Mouse (Mus musculus) heart, embryonic 16.5 days (tissue): ENCODE results near the gene Itpr1. TPM values are rescaled to one million over a fixed set of nuclear protein-coding genes. Genes with fewer than 3 reads are reported as not detected.
A peak's percentile ranks its signal among the peaks of the same experiment; 100 is the strongest.

Experiments used
- ATAC-seq: fragments of 200-750 bp; cut with Nextera tagmentation; replicated peaks from 2 replicates; pipeline ENCODE4 v1.8.0; 2017; ENCODE audit warnings: moderate number of reproducible peaks; ENCODE audit not compliant: insufficient read depth, low FRiP score; ENCODE audit errors: extremely low read depth
- H3K27ac ChIP-seq: fragments of 300-500 bp; sonication (generic); 2 replicates; pipeline ENCODE4 v1.5.1; 2014; ENCODE audit warnings: mild to moderate bottlenecking, low read length, control low read depth, moderate library complexity
- H3K27me3 ChIP-seq: fragments of 300-500 bp; sonication (generic); 2 replicates; pipeline ENCODE4 v1.6.1; 2014; ENCODE audit warnings: low read length, mixed read lengths; ENCODE audit not compliant: control insufficient read depth, insufficient read depth
- H3K36me3 ChIP-seq: fragments of 300-500 bp; sonication (generic); 2 replicates; pipeline ENCODE4 v1.6.1; 2014; ENCODE audit not compliant: control insufficient read depth, insufficient read depth
- H3K4me1 ChIP-seq: fragments of 300-500 bp; sonication (generic); 2 replicates; pipeline ENCODE4 v1.6.1; 2014; ENCODE audit warnings: low read length, mixed read lengths; ENCODE audit not compliant: control insufficient read depth, insufficient read depth
- H3K4me2 ChIP-seq: fragments of 300-500 bp; sonication (generic); 2 replicates; pipeline ENCODE4 v1.6.1; 2014; ENCODE audit warnings: low read depth, mild to moderate bottlenecking, control low read depth, low read length
- H3K4me3 ChIP-seq: fragments of 300-500 bp; sonication (generic); 2 replicates; pipeline ENCODE4 v1.5.1; 2014; ENCODE audit warnings: mild to moderate bottlenecking, control low read depth, low read length
- H3K9ac ChIP-seq: fragments of 300-500 bp; sonication (generic); 2 replicates; pipeline ENCODE4 v1.6.1; 2014; ENCODE audit warnings: low read length, control low read depth
- H3K9me3 ChIP-seq: fragments of 300-500 bp; sonication (generic); replicated peaks from 2 replicates; pipeline ENCODE4 v1.6.1; 2016; ENCODE audit warnings: low read length; ENCODE audit not compliant: control insufficient read depth
- WGBS: fragments of 180-500 bp; shearing (Covaris S2); extraction: QIAGEN DNeasy Blood & Tissue Kit; methylation state at CpG from one replicate; pipeline ENCODE4 v1.1.7; 2014; 5-methylcytosine and 5-hydroxymethylcytosine counted together
- polyA plus RNA-seq: library from polyadenylated mRNA; unstranded; fragments of >200 nt; fragmentation: Nextera tagmentation; extraction: Ambion mirVana; gene quantifications from 2 replicates; pipeline ENCODE4 v1.2.1, GENCODE M21; 2015

The Itpr1 gene
- polyA plus RNA-seq, 1 experiment from 2014 or later, result 10.8 TPM

- WGBS, result 71% methylated on average over 16 of the region's 16 CpGs
- no peak for ATAC-seq
- H3K27ac ChIP-seq, result no peak overlapping the region
- no peak overlapping the region for H3K4me2 ChIP-seq
- H3K4me1 ChIP-seq, result peaks cover 5% of the 10 kb centered on the region; the same call in 1 of the 2 replicates
- no peaks in the 10 kb centered on the region for H3K27me3 ChIP-seq
- H3K36me3 ChIP-seq, result peaks cover 38% of the 10 kb centered on the region
- H3K9ac ChIP-seq, result no peak overlapping the region
- no peaks in the 10 kb centered on the region for H3K9me3 ChIP-seq
- no peak overlapping the region for H3K4me3 ChIP-seq
Observed at GRCm38 (mm10) chr6:108410771-108411170, 197.9 kb downstream of the Itpr1 start.

GRCm38 (mm10) chr6:108411201-108411600 lies 198.3 kb downstream of the Itpr1 start:
- H3K4me1 ChIP-seq, result peaks cover 5% of the 10 kb centered on the region; the same call in 1 of the 2 replicates
- 72% methylated on average over 4 of the region's 4 CpGs for WGBS
- no peak for ATAC-seq
- no peak overlapping the region for H3K27ac ChIP-seq
- H3K9ac ChIP-seq, result no peak overlapping the region
- H3K9me3 ChIP-seq, result no peaks in the 10 kb centered on the region
- no peaks in the 10 kb centered on the region for H3K27me3 ChIP-seq
- H3K4me3 ChIP-seq, result no peak overlapping the region
- peaks cover 38% of the 10 kb centered on the region for H3K36me3 ChIP-seq
- H3K4me2 ChIP-seq, result no peak overlapping the region

DNA sequence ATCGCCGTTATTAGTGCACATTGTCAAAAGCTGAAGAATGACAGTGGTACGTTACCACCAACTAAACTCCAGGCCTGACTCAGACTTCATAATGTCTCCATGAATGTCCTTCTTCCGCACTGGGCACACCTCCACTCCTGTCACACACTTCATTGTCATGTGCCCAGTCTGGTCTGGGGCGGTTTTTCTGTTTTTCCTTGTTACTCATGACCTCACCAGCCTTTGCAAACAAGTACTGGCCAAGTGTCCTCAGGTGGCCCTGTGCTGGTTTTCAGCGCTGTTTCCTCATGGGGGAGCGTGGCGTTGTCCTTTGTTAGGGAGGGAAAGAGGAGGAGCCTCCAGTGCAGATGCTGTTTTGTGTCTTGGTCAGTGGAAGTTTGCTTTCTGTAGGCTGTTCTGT lies 200.1 kb downstream of the Itpr1 start:
- no peak for ATAC-seq
- Histone ChIP-seq H3K36me3 (peaks cover 35% of the 10 kb centered on the region), H3K27me3 (no peaks in the 10 kb centered on the region), H3K4me3 (no peak overlapping the region), H3K4me1 (peaks cover 5% of the 10 kb centered on the region; the same call in 1 of the 2 replicates), H3K4me2 (no peak overlapping the region), H3K9me3 (no peaks in the 10 kb centered on the region), H3K27ac (no peak overlapping the region), H3K9ac (no peak overlapping the region)
- 90% methylated on average over 8 of the region's 8 CpGs for WGBS

DNA sequence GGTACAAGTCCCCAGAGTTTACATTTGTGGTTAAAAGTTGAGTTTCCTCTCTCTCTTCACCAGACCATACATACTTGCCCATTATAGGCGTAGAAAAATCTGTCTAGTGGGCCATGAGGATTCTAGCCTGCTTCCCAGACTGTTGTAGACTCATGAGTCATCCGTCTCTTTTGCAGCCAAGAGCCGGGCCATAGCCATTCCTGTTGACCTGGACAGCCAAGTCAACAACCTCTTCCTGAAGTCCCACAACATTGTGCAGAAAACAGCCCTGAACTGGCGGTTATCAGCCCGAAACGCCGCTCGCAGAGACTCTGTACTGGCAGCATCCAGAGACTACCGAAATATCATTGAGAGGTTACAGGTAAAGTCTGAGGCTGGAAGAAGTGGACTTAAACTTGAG lies 200.7 kb downstream of the Itpr1 start:
- 85% methylated on average over 9 of the region's 9 CpGs for WGBS
- ATAC-seq, result no peak
- Histone ChIP-seq H3K9ac (no peak overlapping the region), H3K4me2 (no peak overlapping the region), H3K27ac (no peak overlapping the region), H3K27me3 (no peaks in the 10 kb centered on the region), H3K9me3 (no peaks in the 10 kb centered on the region), H3K36me3 (peaks cover 39% of the 10 kb centered on the region), H3K4me1 (peaks cover 5% of the 10 kb centered on the region; the same call in 1 of the 2 replicates), H3K4me3 (no peak overlapping the region)

DNA sequence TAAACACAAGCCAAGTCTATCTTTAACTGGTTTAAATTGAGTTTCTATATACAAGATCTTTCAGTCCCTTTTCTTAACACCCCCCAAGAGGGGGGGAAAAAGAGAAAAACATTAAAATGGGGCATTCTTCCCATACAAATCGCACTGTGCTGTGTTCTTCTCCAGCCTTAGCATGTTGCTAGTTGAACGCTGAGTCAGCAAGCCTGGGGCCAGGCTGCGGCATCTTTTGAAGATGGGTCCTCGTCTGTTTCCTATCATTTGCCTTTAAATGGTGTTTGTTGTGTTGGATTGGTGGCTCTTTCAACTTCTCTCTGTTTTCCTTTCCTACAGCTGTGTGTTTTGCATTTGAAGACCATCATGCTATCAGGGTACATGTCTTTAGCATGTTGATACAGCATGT lies 203.0 kb downstream of the Itpr1 start:
- H3K9ac ChIP-seq, result no peak overlapping the region
- H3K27ac ChIP-seq, result no peak overlapping the region
- H3K4me1 ChIP-seq, result no peaks in the 10 kb centered on the region
- H3K9me3 ChIP-seq, result no peaks in the 10 kb centered on the region
- peaks cover 43% of the 10 kb centered on the region for H3K36me3 ChIP-seq
- no peak for ATAC-seq
- no peak overlapping the region for H3K4me3 ChIP-seq
- WGBS, result 89% methylated on average over 4 of the region's 4 CpGs
- no peak overlapping the region for H3K4me2 ChIP-seq
- H3K27me3 ChIP-seq, result no peaks in the 10 kb centered on the region

DNA sequence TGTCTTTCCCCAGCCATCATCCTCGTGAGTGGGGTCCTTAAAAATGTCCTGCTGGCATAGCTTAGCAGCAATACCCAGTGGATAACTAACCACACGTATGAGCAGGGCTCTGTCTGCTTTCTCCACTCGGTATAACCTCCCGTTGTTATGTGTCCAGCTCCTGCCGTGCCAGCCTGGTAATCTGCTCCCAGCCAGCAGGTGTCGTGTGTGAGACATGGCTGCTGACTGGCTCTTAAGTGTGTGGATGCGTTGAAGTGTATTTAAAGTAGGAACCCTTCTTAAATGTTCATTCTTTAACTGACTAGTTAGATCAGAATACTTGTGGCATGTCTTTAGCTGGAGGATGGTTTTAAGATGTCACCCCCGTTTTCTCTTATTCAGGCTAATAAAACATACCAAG lies 204.6 kb downstream of the Itpr1 start:
- Histone ChIP-seq H3K9me3 (no peaks in the 10 kb centered on the region), H3K27ac (no peak overlapping the region), H3K9ac (no peak overlapping the region), H3K27me3 (no peaks in the 10 kb centered on the region), H3K4me3 (no peak overlapping the region), H3K4me1 (no peaks in the 10 kb centered on the region), H3K4me2 (no peak overlapping the region), H3K36me3 (peaks cover 36% of the 10 kb centered on the region)
- 29% methylated on average over 8 of the region's 8 CpGs for WGBS
- no peak for ATAC-seq

- no peak overlapping the region for H3K9ac ChIP-seq
- ATAC-seq, result no peak
- H3K27me3 ChIP-seq, result no peaks in the 10 kb centered on the region
- no peaks in the 10 kb centered on the region for H3K4me1 ChIP-seq
- H3K4me3 ChIP-seq, result no peak overlapping the region
- no peak overlapping the region for H3K4me2 ChIP-seq
- H3K9me3 ChIP-seq, result no peaks in the 10 kb centered on the region
- WGBS, result 93% methylated on average over 7 of the region's 7 CpGs
- peaks cover 33% of the 10 kb centered on the region for H3K36me3 ChIP-seq
- no peak overlapping the region for H3K27ac ChIP-seq
Observed at GRCm38 (mm10) chr6:108418218-108418617, 205.3 kb downstream of the Itpr1 start.

DNA sequence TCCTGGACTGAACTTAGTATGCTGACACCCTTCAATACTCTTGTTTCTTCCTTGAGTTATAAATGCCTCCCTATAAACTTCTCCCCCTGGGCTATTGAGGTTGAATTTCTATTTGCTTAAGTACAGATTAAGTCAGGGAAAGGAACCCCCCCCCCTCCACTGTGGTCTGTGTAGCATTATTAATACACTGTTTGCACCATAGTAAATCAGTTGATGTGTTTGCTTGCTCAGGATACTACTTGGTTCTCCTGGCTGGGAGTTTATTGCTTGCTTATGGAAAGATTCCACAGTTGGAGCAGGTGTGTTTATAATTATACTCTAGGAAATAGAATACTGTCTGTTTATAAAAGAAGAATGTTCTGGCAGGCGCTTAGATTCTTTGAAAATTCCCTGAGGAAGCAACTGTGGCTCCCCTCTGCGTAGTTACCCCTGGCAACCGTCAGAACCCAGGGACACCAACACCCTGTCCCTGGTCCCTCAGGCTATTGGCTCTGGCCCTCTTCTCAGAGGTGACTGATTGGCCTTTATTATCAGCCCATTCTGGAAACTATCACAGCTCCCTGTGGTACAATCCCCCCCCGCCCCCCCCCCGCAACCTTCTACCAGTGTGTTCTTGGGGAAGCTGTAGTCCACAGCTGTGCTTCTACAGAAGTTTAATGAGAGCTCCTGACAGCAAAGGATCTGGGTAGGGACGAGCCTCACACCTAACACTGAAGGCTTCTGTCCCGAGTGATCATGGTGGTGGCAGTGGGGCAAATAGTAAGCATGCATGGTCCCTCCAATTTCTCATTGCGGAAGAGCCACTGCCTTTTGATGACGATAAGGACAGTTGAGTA lies 212.1 kb downstream of the Itpr1 start:
- H3K27me3 ChIP-seq, result no peaks in the 10 kb centered on the region
- no peak for ATAC-seq
- H3K4me3 ChIP-seq, result no peak overlapping the region

GRCm38 (mm10) chr6:108426789-108427188 lies 213.9 kb downstream of the Itpr1 start:
- ATAC-seq, result peak; percentile 83
- no peak overlapping the region; the same call in 1 of the 2 replicates for H3K4me3 ChIP-seq
- H3K4me2 ChIP-seq, result peak overlapping the region; percentile 11; the same call in 1 of the 2 replicates
- peaks cover 2% of the 10 kb centered on the region; the same call in 1 of the 2 replicates for H3K36me3 ChIP-seq
- no peaks in the 10 kb centered on the region for H3K9me3 ChIP-seq
- H3K9ac ChIP-seq, result 0 out of 2 replicates have a peak overlapping the region, but pooled peaks have one; percentile 31
- 8% methylated on average over 10 of the region's 10 CpGs for WGBS
- H3K27ac ChIP-seq, result peak overlapping the region; percentile 53; the same call in 1 of the 2 replicates
- H3K4me1 ChIP-seq, result peaks cover 9% of the 10 kb centered on the region
- H3K27me3 ChIP-seq, result no peaks in the 10 kb centered on the region

More for the DNA sequence above, 212.1 kb downstream of the Itpr1 start:
- Histone ChIP-seq H3K36me3 (peaks cover 3% of the 10 kb centered on the region; the same call in 1 of the 2 replicates), H3K9ac (no peak overlapping the region), H3K4me2 (no peak overlapping the region), H3K4me1 (peaks cover 7% of the 10 kb centered on the region), H3K27ac (no peak overlapping the region), H3K9me3 (no peaks in the 10 kb centered on the region)
- 71% methylated on average over 9 of the region's 9 CpGs for WGBS
